Mouse (Mus musculus) MEL (cell line): ENCODE measurements around the gene Ext2. TPM values are rescaled to one million over a fixed set of nuclear protein-coding genes. Genes with fewer than 3 reads are reported as not detected.

Experiments used
- DNase-seq: peaks from one replicate; pipeline ENCODE4 v3.0.0; 2011; ENCODE audit warnings: low read depth, low spot score
- H3K27ac ChIP-seq: 2 replicates; pipeline ENCODE4 v1.5.1; 2012; ENCODE audit warnings: low read depth, mild to moderate bottlenecking, control low read depth, low read length, moderate library complexity; ENCODE audit not compliant: control insufficient read depth
- H3K27me3 ChIP-seq, 2 experiments: fragments of 150-350 bp in 1 of 2; sonication (generic) in 1 of 2; 2 replicates each; pipeline ENCODE4 v1.6.1; 2012; ENCODE audit warnings: low read length in 2 of 2, mild to moderate bottlenecking in 2 of 2, improper control_type of control experiment in 1 of 2, moderate library complexity in 1 of 2; ENCODE audit not compliant: insufficient read depth in 2 of 2, control insufficient read depth in 1 of 2
- H3K36me3 ChIP-seq, 2 experiments: 2 replicates each; pipeline ENCODE4 v1.6.1; 2012 to 2014; ENCODE audit warnings: low read length in 2 of 2, improper control_type of control experiment in 1 of 2, inconsistent platforms in 1 of 2, mild to moderate bottlenecking in 1 of 2; ENCODE audit not compliant: insufficient read depth in 2 of 2, control insufficient read depth in 1 of 2
- H3K4me1 ChIP-seq, 2 experiments: fragments of 150-350 bp in 1 of 2; sonication (generic) in 1 of 2; 2 replicates each; pipeline ENCODE4 v1.6.1; 2012; ENCODE audit warnings: low read length in 2 of 2, improper control_type of control experiment in 1 of 2, mild to moderate bottlenecking in 1 of 2; ENCODE audit not compliant: insufficient read depth in 2 of 2, control insufficient read depth in 1 of 2
- H3K4me3 ChIP-seq, 2 experiments: fragments of 150-350 bp in 1 of 2; sonication (generic) in 1 of 2; 2 replicates each; pipeline ENCODE4 v1.5.1; 2012; ENCODE audit warnings: low read depth in 2 of 2, low read length in 2 of 2, mild to moderate bottlenecking in 2 of 2, moderate library complexity in 2 of 2, control low read depth in 1 of 2, improper control_type of control experiment in 1 of 2; ENCODE audit not compliant: control insufficient read depth in 1 of 2, insufficient read depth in 1 of 2
- H3K79me2 ChIP-seq: 2 replicates; pipeline ENCODE4 v1.6.1; 2012; ENCODE audit warnings: mild to moderate bottlenecking, low read length, moderate library complexity; ENCODE audit not compliant: control insufficient read depth, poor library complexity, insufficient read depth
- H3K9ac ChIP-seq: 2 replicates; pipeline ENCODE4 v1.6.1; 2012; ENCODE audit warnings: low read depth, mild to moderate bottlenecking, control low read depth, low read length, moderate library complexity; ENCODE audit not compliant: control insufficient read depth, poor library complexity, severe bottlenecking
- H3K9me3 ChIP-seq: fragments of 150-350 bp; sonication (generic); replicated peaks from 2 replicates; pipeline ENCODE4 v1.6.1; 2012; ENCODE audit warnings: mild to moderate bottlenecking, low read length, improper control_type of control experiment, moderate library complexity; ENCODE audit not compliant: insufficient read depth
- BHLHE40 ChIP-seq: IDR thresholded peaks from 2 replicates; pipeline ENCODE4 v1.6.1; 2012; ENCODE audit warnings: low read depth, mild to moderate bottlenecking, inconsistent platforms, low read length, improper control_type of control experiment, borderline replicate concordance
- CTCF ChIP-seq, 3 experiments: IDR thresholded peaks in 2 of 3; conservative IDR thresholded peaks in 1 of 3; 2 replicates each; pipeline ENCODE4 v1.5.1; 2011 to 2012; ENCODE audit warnings: low read length in 3 of 3, low read depth in 2 of 3, mild to moderate bottlenecking in 2 of 3, improper control_type of control experiment in 1 of 3, inconsistent platforms in 1 of 3, mixed read lengths in 1 of 3, moderate library complexity in 1 of 3; ENCODE audit not compliant: control insufficient read depth in 1 of 3, insufficient read depth in 1 of 3, poor library complexity in 1 of 3, severe bottlenecking in 1 of 3
- ETS1 ChIP-seq: IDR thresholded peaks from 2 replicates; pipeline ENCODE4 v1.6.1; 2012; ENCODE audit warnings: low read depth, mild to moderate bottlenecking, inconsistent platforms, low read length, improper control_type of control experiment, moderate library complexity
- GABPA ChIP-seq: IDR thresholded peaks from 2 replicates; pipeline ENCODE4 v1.6.1; 2012; ENCODE audit warnings: low read depth, mild to moderate bottlenecking, inconsistent platforms, low read length, improper control_type of control experiment, moderate library complexity
- MAFK ChIP-seq: IDR thresholded peaks from 2 replicates; pipeline ENCODE4 v1.6.1; 2011; ENCODE audit warnings: low read depth, mild to moderate bottlenecking, low read length, improper control_type of control experiment, borderline replicate concordance
- MEF2A ChIP-seq: IDR thresholded peaks from 2 replicates; pipeline ENCODE4 v1.6.1; 2014; ENCODE audit warnings: low read depth, mild to moderate bottlenecking, inconsistent platforms, low read length, improper control_type of control experiment; ENCODE audit not compliant: poor library complexity, insufficient replicate concordance, severe bottlenecking; ENCODE audit errors: extremely low read depth
- MYB ChIP-seq: IDR thresholded peaks from 2 replicates; pipeline ENCODE4 v1.6.1; 2011; ENCODE audit warnings: mild to moderate bottlenecking, low read depth, low read length, improper control_type of control experiment
- MYC ChIP-seq: IDR thresholded peaks from 2 replicates; pipeline ENCODE4 v1.6.1; 2011; ENCODE audit warnings: low read depth, mild to moderate bottlenecking, low read length, improper control_type of control experiment, moderate library complexity
- POLR2A ChIP-seq, 2 experiments: IDR thresholded peaks; 2 replicates each; pipeline ENCODE4 v1.6.1; 2011 to 2012; ENCODE audit warnings: low read length in 2 of 2, mild to moderate bottlenecking in 2 of 2, control low read depth in 1 of 2, improper control_type of control experiment in 1 of 2, low read depth in 1 of 2, moderate library complexity in 1 of 2; ENCODE audit not compliant: control insufficient read depth in 1 of 2, insufficient read depth in 1 of 2, poor library complexity in 1 of 2
- POLR2AphosphoS2 ChIP-seq: IDR thresholded peaks from 2 replicates; pipeline ENCODE4 v1.6.1; 2011; ENCODE audit warnings: low read length, improper control_type of control experiment
- POLR2AphosphoS5 ChIP-seq: IDR thresholded peaks from 2 replicates; pipeline ENCODE4 v1.6.1; 2012; ENCODE audit warnings: low read depth, borderline replicate concordance, mild to moderate bottlenecking, inconsistent platforms, low read length, moderate library complexity, mixed read lengths
- SIN3A ChIP-seq: IDR thresholded peaks from 2 replicates; pipeline ENCODE4 v1.6.1; 2012; ENCODE audit warnings: low read length, improper control_type of control experiment, inconsistent platforms
- SMC3 ChIP-seq: IDR thresholded peaks from 2 replicates; pipeline ENCODE4 v1.6.1; 2011; ENCODE audit warnings: low read depth, low read length, improper control_type of control experiment
- TCF12 ChIP-seq: IDR thresholded peaks from 2 replicates; pipeline ENCODE4 v1.6.1; 2014; ENCODE audit warnings: low read depth, mild to moderate bottlenecking, inconsistent platforms, low read length, improper control_type of control experiment, moderate library complexity
- UBTF ChIP-seq: IDR thresholded peaks from 2 replicates; pipeline ENCODE4 v1.6.1; 2012; ENCODE audit warnings: low read depth, mild to moderate bottlenecking, inconsistent platforms, low read length, improper control_type of control experiment, moderate library complexity, borderline replicate concordance; ENCODE audit not compliant: insufficient read depth
- USF2 ChIP-seq, 2 experiments: IDR thresholded peaks; 2 replicates each; pipeline ENCODE4 v1.6.1; 2011 to 2012; ENCODE audit warnings: improper control_type of control experiment in 2 of 2, low read length in 2 of 2, borderline replicate concordance in 1 of 2, inconsistent platforms in 1 of 2, low read depth in 1 of 2, mild to moderate bottlenecking in 1 of 2; ENCODE audit not compliant: insufficient read depth in 1 of 2
- ZKSCAN1 ChIP-seq: IDR thresholded peaks from 2 replicates; pipeline ENCODE4 v1.6.1; 2012; ENCODE audit warnings: low read depth, mild to moderate bottlenecking, inconsistent platforms, low read length, improper control_type of control experiment, moderate library complexity
- ZMIZ1 ChIP-seq: IDR thresholded peaks from 2 replicates; pipeline ENCODE4 v1.6.1; 2012; ENCODE audit warnings: low read depth, mild to moderate bottlenecking, inconsistent platforms, low read length, improper control_type of control experiment, moderate library complexity
- polyA plus RNA-seq, 2 experiments: library from polyadenylated mRNA; stranded (reverse) in 1 of 2; unstranded in 1 of 2; fragments of >175 nt in 1 of 2; fragments of >200 nt in 1 of 2; gene quantifications; 2 replicates each; pipeline versions ENCODE4 v1.2.1 to v1.2.4; 2012; ENCODE audit warnings: low replicate concordance in 2 of 2, low read depth in 1 of 2; ENCODE audit not compliant: insufficient read length in 2 of 2, insufficient read depth in 1 of 2, missing spikeins in 1 of 2
- total RNA-seq: library from RNA; depleted of rRNA; stranded (reverse); fragments of 300-350 nt; gene quantifications from 2 replicates; pipeline ENCODE4 v1.2.3, GENCODE M21; 2012

Ext2 gene
- total and polyA plus RNA-seq, 3 experiments = 33.7 to 66.8 TPM; not detected in 1

DNA sequence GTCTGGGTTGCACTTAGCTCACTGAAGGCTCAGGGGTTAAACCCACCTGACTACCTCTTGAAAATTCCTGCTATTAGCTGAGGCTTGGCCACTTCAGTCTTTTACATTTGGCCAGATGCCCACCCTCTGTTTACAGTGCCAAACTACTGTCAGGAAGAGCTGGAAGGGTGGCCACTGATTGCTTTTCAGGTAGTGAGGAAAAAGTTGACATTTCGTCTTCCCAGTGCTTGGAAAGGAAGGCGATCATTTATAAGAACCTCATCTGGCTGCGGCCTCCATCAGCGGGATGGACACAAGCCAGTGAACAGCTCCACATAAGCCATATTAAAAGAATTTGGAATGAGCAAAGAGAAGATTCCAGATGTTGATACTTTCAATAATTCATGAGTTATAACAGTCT is 72.7 kb downstream of the Ext2 start:
- no peak for DNase-seq
- Histone ChIP-seq H3K27ac (no peak overlapping the region), H3K36me3 (no peaks in the 10 kb centered on the region), H3K79me2 (no peaks in the 10 kb centered on the region), H3K4me1 (no peaks in the 10 kb centered on the region), H3K9ac (no peak overlapping the region), H3K4me3 (no peak overlapping the region), H3K9me3 (no peaks in the 10 kb centered on the region), H3K27me3 (no peaks in the 10 kb centered on the region)
- TF ChIP-seq SMC3 (no peak), POLR2AphosphoS2 (no peak), POLR2A (IDR thresholded peaks at IDR 0.05; ENCODE audit: control insufficient read depth in 1 of 2, insufficient read depth in 1 of 2, low read depth in 1 of 2, low read length in 2 of 2, poor library complexity in 1 of 2) (no peak), BHLHE40 (no peak), MAFK (no peak), MEF2A (no peak), CTCF (IDR thresholded peaks at IDR 0.05 in 2 of 3, conservative IDR thresholded peaks at IDR 0.05 in 1 of 3; ENCODE audit: control insufficient read depth in 1 of 3, insufficient read depth in 1 of 3, low read depth in 2 of 3, low read length in 3 of 3, poor library complexity in 1 of 3, severe bottlenecking in 1 of 3) (no peak), MYB (no peak), UBTF (no peak), GABPA (no peak), ZMIZ1 (no peak), SIN3A (no peak), POLR2AphosphoS5 (no peak), ZKSCAN1 (no peak), ETS1 (no peak)

DNA sequence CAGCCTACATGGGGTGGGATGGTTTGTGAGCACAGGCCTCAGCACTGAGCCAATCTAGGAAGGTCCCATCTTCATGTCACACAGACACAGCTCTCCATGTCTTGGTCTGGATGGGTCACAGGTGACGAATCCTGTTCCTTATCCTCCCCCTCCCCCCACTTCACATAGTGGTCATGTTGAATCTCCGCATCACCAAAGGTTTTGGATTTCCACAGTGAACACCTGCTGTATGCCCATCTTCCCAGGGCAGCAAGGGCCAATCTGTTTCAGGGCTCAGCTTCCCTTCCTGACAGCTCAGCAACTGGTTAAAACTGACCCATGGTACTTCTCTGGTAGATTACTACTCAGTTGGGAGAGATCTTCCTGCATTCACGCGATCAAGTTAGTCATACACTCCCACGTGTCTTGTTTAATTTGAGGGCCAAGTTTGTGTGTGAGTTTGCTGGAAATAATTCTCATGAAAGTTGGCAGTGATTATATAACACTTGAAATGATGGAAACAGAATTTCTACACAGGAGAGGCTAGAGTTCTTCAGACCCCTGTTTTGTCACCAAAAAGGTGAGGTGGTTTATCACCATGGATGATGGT is 74.7 kb downstream of the Ext2 start:
- Histone ChIP-seq H3K36me3 (no peaks in the 10 kb centered on the region), H3K27ac (no peak overlapping the region), H3K9ac (no peak overlapping the region), H3K79me2 (no peaks in the 10 kb centered on the region), H3K27me3 (no peaks in the 10 kb centered on the region), H3K4me1 (no peaks in the 10 kb centered on the region)
- TF ChIP-seq SIN3A = no peak
- no peak for TF ChIP-seq USF2 (IDR thresholded peaks at IDR 0.05; ENCODE audit: borderline replicate concordance in 1 of 2, insufficient read depth in 1 of 2, low read depth in 1 of 2, low read length in 2 of 2)
- no peak for TF ChIP-seq TCF12
- TF ChIP-seq SMC3 = no peak
- no peak for TF ChIP-seq ZMIZ1
- no peak for TF ChIP-seq MYC
- no peak for TF ChIP-seq POLR2AphosphoS5
- TF ChIP-seq, all 39 proteins: peak for 0
- no peak for DNase-seq
- Histone ChIP-seq H3K9me3 (no peaks in the 10 kb centered on the region), H3K4me3 (no peak overlapping the region)
